Comparison of ENCODE assay signal across 9 mouse cellular contexts in the genomic region with DNA sequence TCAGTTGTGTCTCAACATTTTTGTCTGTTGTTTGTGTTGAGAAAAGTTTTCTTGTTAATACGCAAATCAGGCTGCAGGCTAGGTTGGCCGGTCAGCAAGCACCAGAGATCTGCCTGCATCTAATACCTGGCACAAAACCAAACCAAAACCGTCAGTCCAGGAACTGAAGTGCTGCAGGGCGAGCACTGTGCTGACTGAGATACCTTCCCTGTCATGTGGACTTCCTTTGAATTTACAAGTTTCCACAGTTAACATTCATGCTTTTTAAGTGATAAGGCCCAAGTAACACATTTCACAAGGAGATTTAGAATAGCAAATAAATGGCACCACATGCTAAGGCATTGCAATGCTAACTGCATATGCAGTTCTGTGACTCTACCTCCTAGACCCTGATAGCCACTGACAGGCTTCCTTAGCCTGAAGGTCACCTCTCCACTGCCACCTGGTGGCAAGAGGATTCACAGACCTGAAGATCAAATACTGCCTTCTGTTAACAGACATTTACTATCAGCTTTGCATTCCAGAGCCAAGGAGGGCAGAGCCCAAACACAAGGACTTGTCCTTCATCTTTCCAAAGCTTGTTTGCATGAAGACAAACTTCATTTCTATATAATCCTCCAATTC. TPM values are rescaled to one million over a fixed set of nuclear protein-coding genes. Genes with fewer than 3 reads are reported as not detected.
DNase-seq lines count a peak whose midpoint lies in the region; ATAC-seq lines count a peak whose summit lies in the region.
"Had no signal": no experiment of that assay in that cellular context is flagged by ENCODE, and none has a peak within 500 bp of the region (broad histone marks: within the 10 kb centered on the region; RNA-seq: fewer than 3 reads in every experiment).

No protein-coding gene starts in this region.

- H3K4me3 ChIP-seq in hindbrain, embryonic 12.5 days: no peak overlapping the region
- H3K4me3 ChIP-seq: lung, embryonic 15.5 days had no signal

- H3K4me1 ChIP-seq in hindbrain, embryonic 12.5 days: no peaks in the 10 kb centered on the region
- H3K4me1 ChIP-seq: lung, embryonic 15.5 days had no signal

- H3K27me3 ChIP-seq in hindbrain, embryonic 12.5 days: no peaks in the 10 kb centered on the region
- H3K27me3 ChIP-seq: lung, embryonic 15.5 days had no signal

- H3K4me2 ChIP-seq in hindbrain, embryonic 12.5 days (replicated peaks): no peak overlapping the region
- H3K4me2 ChIP-seq: lung, embryonic 15.5 days had no signal

- DNase-seq in Muller cell, postnatal 12 days (ENCODE audit: inconsistent ontology term): peak; percentile 62
- peak; percentile 66 for DNase-seq in cerebellum, adult 11-12 months
- DNase-seq in forelimb bud, embryonic 11.5 days (ENCODE audit: low read depth, low spot score): peak; percentile 86
- peak; percentile 66 to 76 for DNase-seq in layer of hippocampus, postnatal 10 days (ENCODE audit: low spot score in 2 of 2)
- peak; percentile 31 to 66 for DNase-seq in lung, postnatal 4 days
- DNase-seq in right cerebral cortex, adult 18-20 months: peak; percentile 61
- DNase-seq in yolk sac, embryonic 10.5 days (ENCODE audit: low spot score): peak; percentile 53

- H3K9me3 ChIP-seq in hindbrain, embryonic 12.5 days (replicated peaks): no peaks in the 10 kb centered on the region
- H3K9me3 ChIP-seq: lung, embryonic 15.5 days had no signal

- no peaks in the 10 kb centered on the region for H3K36me3 ChIP-seq in hindbrain, embryonic 12.5 days
- H3K36me3 ChIP-seq: lung, embryonic 15.5 days had no signal

- H3K27ac ChIP-seq in hindbrain, embryonic 12.5 days: no peak overlapping the region
- H3K27ac ChIP-seq: lung, embryonic 15.5 days had no signal

- H3K9ac ChIP-seq in hindbrain, embryonic 12.5 days: no peak overlapping the region
- H3K9ac ChIP-seq: lung, embryonic 15.5 days had no signal

- 79% methylated on average over 4 of the region's 4 CpGs for WGBS in hindbrain, embryonic 12.5 days

- ATAC-seq in hindbrain, embryonic 12.5 days (ENCODE audit: low FRiP score): peak; percentile 83

RNA-seq across cellular contexts. Expression of a gene that starts 15.8 kb away (rescaled TPM):
- 23.6 and 24.7 TPM in 2 replicates for polyA plus RNA-seq in hindbrain, embryonic 12.5 days (2016; fragmentation: Nextera tagmentation; extraction: Ambion mirVana)
- 10 to 100 TPM; 54.1 to 60.6 TPM for total RNA-seq in layer of hippocampus, postnatal 10 days (2021)
